Mouse (Mus musculus): ENCODE data around the gene 9230112D13Rik.
A peak's percentile ranks its signal among the peaks of the same experiment; 100 is the strongest.

9230112D13Rik gene

DNA sequence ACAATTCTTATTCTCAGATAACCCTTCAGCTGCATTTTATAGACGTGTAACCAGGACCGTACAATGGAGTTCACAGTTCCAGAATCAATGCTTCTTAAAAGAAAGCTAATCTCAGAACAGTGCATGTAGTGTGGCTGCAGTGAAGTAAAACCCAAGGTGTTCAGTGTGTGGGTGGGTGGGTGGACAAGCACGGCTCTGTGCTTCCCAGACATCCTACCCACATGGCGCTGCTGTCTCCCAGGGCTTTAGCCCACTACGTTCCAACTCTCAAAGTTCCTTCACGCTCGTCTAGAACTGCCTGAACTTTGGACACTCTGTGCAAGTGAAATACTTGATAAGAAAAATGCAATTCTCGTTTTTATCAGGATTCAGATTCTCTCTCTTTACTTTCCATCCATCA lies at the start of gene 9230112D13Rik:
TSS of gene 9230112D13Rik (minus strand) at position 101 of the 400 bp plus-strand sequence.
- no peak for DNase-seq

DNA sequence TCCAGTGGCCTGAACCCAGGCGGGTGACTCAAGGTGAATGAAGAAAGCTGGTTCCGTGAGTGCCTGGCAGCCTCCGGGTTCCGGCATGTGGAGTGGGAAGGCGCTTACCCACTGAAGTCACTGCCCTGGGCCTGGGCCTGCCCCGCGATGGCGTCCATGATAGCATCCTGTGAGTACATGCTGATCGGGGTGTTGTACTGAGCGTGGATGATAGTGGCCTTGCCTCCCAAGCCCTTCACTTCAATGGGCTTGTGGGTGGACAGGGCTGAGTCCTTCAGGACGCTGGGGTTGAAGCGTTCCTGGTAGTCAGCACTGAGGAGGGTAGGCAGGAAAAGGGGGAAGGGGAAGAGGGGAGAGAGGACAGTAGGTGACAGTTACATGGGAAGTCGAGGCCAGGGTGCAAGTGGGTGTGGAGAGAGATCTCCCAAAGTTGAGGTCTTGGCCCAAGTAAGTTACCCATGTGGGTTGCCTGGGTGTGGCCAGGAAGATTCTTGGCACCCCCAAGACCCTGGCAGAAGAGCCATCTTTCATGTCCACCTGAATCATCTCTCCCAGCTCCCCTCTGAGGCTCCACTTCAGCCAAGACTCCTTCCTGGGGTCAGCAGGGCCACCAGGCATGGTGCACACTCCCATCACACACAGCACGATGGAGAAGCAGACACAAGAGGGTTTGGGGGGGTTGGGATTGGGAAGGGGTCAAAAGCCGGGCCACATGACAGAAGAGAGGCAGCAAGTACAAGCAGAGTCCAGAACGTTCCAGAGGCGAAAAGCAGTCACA lies 49.2 kb upstream of the 9230112D13Rik start:
- DNase-seq, result no peak

DNA sequence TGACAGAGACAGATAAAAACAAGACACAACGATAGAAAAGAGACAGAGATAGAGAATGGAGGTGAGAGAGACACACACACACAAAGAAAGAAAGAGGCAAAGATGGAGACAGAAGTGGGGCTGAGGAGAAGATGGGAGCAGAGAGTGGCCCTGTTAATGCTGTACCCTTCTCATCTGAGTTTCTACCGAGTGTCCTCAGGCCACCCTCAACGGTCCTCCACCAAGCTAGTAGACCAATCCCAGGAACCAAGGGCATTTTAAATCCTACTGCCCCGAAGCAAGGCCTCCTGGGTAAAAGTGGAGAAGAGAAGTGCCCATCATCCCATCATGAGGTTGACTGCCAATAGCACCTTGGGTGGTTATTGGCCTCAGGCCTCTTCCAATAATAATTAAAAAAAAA lies 48.3 kb upstream of the 9230112D13Rik start:
- DNase-seq, result no peak

DNA sequence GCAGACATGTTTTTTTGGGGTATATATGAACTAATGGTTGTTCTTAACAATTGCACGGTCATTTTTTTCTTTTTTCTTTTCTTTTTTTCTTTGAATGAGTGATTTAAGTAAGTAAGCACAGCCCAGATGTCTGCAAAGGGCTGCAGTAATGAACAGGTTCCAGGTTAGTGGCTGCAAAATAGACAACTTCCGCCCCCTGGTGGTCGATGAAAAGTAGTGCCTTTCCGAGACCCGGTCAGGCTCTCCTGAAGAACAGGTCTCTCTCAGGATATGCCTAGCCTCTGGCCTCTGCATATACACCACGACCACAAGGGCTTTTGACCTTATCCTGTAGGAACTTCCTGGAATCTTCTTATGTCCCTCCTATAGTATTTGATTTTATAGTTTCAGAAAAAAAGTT lies 47.7 kb upstream of the 9230112D13Rik start:
- DNase-seq, result peak; percentile 66 to 80

DNA sequence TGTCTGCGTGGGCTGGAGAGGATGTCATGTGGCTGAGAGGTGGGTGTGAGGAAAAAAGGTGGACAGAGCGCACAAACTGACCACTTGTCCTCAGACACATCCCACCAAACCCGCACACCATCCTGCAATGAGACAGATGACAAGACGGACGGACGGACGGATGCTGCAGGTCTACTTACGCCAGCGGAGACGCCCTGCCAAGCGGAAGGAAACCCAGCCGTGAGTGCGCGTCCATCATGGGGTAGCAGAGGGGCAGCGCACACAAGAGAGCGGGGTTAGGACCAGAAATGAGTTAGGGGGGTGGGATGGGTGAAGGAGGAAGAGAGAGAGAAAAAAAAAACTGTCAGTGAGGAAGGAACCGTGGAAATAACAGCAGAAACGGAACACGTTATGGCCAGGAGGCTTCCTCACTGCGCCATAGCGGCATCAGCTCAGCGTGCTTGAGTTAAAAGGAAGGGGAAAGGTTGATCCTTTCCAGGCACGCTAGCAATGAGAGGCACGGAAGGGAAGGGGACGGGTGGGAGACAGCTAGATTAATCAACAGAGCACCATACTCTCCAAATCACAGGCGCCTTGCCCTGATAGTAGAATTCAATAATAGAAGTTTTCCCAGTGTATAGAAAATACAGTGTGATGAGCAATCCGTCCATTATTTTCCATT lies 47.1 kb upstream of the 9230112D13Rik start:
- no peak for DNase-seq

DNA sequence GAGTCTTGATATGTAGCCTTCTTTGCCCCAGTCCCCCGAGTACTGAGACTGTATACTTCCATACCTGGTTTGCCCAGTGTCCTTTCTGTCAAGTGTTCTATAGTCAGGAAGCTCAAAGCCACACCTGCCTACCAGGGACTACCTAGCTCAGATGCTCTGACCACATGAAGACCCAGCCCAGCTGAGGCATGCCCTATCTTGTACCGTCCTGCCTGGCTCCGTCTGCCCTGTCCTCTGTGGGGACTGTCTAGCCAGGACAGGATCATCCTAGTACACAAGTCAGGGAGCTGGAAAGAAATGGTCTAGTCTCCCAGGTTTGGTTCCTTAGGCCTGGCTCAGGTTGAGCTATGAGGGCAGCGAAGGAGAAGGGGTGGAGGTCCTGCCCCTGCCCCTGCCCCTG lies 46.0 kb upstream of the 9230112D13Rik start:
- no peak for DNase-seq

DNA sequence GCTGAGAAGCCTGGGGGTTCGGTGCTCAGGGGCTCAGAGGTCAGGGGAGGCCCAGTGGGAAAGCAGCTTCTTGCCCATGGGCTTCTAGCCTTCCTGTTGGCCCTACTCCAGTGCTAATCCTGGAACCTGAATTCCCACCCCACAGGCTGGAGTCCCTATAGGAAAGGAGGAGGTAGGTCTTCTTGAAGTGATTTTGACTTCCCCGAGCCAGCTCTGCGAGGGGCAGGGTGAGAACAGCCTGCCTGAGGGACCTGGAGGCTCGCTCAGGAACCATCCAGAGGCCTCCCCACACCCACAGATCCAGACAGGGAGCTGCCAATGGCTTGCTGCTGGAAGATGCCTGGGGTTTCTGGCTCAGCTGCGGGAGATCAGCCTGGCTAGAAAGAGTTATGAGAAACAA lies 45.1 kb upstream of the 9230112D13Rik start:
- DNase-seq, result no peak

DNA sequence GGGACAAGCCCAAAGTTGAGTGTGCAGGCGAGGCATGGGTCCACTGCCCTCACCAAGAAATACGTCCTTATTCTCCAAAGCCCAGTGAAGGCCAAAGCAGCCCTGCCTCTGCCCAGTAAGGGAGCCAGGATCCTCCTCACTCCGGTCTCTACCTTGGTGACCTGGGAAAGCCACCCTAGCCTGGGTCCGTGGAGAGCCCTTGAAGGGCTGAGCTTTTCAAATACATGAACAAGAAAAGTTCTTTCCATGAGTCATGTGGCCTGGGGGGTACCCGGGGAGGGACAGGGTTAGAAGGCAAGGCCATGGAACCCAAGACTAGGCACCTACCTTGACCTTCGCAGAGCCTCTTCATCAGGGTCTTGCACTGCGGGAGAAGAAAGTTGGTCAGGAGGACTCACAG lies 43.9 kb upstream of the 9230112D13Rik start:
- DNase-seq, result no peak

DNA sequence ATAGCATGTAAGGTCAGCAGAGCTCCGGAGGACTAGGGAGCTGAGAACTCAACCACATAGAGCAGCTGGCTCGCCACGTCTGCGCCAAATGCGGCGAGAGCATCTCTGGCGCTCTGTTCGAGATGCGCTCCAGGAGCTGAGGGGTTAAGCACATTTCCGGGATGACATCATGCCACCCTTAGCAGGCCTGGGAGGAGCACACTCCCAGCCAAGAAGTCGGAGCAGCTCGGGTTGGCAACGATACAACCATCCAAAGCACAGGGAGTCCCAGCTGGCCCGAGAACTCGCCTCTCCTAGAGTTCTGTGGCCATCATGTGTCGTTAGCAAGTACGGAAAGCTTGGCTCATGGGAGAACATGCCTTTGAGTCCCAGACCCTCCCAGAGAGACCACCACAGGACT lies 43.1 kb upstream of the 9230112D13Rik start:
- peak; percentile 68 to 82 for DNase-seq

DNA sequence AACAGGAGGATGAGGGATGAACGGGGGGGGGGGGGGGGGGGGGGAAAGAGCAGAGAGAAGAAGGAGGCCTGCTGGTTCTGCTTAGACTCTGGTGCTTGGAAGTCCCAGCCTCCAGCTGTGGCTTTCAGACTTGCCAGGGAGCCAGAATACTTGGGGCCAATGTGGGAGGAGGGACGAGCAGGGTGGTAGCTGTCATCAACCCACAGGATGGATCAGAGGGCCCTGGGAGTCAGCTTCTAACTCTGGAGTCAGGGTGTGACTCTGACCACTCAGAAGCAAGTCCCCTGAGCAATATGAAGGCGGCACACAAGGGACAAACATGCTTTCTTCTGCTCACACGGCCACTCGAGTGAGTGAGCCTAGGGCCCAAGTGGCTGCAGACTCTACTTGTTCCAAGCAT lies 42.0 kb upstream of the 9230112D13Rik start:
- DNase-seq, result peak; percentile 26 to 69

DNA sequence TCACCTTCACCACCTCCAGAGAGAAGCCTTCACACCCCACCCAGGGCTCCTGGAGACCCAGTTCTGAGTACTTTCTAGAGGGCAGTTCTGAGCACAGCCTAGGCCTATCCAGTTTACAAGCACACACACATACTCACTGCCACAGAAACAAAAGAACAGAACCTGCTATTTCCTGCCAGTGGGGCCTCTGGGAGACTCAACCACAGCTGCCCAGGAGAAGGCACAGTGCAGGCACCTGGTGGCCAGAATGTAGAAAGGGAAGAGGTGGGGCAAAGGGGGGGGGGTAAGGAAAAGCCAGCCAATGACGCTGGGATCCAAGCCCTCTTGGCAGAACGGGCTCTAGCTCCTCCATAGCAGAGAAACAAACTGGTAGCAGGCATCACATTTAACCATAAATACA lies 39.8 kb upstream of the 9230112D13Rik start:
- no peak for DNase-seq

DNA sequence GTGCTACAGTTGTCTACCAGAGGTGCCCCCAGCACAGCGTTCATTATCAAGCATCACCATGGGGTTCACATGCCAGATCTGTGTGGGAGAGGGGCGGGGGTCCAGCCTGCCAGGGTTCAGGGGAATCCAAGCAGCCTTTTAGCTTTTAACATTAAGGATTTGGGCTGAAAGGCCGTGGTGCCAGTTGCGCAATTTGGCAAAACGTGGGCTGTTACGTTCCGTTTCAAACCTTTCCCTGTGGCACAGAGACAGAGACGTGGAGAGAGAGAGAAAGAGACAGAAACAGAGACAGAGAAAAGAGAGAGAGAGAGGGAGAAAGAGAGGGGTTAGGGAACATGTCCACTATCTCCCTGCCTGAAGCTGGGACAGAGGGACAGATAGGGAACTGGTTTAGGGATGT lies 39.0 kb upstream of the 9230112D13Rik start:
- DNase-seq, result no peak

DNA sequence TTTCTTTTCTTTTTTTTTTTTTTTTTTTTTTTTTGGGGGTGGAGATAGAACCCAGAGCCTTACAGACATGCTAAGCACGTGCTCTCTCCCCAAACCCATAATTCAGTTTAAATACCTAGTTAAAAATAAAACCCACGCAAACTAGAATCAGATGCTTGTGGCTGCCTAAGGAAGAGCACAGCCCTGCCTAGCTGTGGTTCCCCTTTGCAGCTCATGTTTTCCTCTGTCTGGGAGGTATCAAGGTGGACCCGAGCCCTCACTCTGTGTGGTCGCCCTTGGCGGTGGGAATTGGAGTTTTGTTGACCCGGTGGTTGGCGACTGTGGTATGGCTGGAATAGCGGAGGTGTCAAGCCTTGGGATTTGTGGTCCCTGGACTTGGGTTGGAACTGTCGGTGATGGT lies 36.3 kb upstream of the 9230112D13Rik start:
- no peak for DNase-seq

DNA sequence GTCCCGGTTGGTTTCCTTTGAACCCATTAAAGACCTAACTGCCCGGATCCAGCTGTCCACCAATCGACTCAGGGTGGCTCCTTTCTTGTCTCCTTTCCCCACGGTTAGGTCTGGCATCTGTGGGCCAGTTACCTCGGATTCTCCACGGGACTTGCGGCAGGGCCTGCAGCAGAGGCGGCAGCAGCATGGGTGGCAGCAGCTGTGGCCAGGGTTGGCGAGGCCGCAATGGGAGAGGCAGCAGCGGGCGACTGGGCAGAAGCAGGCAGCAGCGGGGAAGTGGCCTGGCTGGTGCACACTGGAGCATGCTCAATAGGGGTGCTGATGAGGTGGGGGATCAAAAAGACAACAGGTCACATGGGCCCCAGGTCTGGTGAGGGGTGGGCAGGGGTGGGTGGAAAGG lies 32.6 kb upstream of the 9230112D13Rik start:
- no peak for DNase-seq

DNA sequence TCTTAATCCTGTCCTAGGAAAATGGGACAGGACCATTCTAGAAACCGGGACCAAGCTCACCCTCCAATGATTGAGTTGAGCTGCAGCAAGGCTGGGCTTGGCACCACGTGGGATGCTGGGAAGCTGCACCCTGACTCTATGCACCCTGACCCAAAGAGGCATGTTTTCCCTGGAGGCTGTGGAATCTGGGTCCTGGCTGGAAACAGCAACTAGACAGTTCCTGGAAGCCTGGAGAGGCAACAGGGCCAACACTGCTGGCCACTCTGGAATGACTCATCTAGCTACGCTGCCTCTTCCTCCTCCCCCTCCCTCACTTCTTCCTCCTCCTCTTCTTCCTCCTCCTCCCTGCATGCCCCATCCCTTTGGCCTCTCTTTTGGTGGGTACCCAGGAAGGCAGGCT lies 31.4 kb upstream of the 9230112D13Rik start:
- peak; percentile 19 to 61 for DNase-seq

DNA sequence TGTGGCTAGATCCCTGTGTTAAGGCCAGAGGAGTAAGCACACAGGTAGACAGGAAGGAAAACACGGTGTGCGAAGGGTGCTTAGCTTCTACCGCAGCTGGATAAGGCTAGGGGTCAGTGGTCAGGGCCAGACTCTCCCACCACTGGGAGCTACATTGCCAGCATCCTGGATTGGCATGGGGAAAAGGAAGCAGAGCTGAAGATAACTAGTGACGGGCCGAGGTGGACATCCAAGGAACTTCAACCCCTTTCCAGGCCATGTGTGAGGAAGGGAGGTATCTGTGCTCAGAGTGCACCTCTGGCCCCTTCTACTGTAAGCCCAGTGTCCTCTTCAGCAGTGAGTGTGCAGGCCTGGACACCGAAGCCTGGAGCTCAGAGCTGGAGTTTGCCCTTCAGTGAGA lies 30.9 kb upstream of the 9230112D13Rik start:
- DNase-seq, result no peak

DNA sequence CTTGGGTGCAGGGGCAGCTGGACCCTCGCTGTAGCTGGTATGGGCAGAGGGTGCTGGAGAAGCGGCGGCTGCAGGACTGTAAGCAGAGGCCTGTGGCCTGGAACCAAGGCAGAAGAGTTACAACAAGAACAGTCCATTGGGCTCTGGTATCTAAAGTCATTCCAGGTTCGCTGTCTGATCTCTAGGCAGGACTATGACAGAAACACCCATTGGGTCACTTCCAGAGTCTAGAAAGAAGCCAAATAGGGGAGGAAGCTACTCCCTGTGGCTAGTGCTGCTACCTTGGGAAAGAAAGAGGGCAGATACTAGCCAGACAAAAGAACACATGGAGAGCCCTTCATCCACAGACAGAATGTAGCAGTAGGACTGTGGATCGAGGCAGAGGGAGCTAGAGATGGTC lies 29.6 kb upstream of the 9230112D13Rik start:
- no peak for DNase-seq

DNA sequence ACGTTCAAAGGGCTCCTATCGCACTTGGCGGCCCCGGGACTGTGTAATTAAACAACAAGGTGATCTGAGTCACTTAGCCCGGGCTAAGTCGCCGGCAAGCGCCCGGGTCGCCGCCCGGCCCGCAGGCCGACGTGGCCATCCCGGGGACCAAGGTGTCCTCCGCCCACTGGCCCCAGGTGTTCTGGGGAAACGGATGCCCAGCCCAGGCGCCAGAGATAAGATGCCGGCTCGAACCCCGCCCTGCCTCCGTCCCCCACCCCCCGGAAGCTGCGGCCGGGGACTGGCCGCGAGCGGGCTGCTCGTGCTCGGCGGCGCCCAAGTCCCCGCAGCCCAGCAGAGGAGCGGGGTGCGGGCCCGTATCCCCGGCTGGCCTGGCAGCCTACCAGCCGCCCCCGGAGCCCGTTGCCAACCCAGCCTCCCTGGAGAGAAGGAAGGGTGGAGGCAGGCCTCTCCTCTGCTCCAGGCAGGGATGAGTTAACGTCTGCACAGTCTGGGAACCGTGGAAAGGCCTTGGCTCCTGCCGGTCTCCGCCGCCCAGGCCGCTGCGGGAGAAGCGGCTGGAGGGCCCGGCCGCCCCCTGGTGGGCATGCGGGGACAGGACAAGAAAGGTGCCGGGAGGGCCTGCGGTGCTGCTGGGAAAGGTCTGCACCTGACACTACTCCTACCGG lies 26.5 kb upstream of the 9230112D13Rik start:
- DNase-seq, result peak; percentile 86 to 90

DNA sequence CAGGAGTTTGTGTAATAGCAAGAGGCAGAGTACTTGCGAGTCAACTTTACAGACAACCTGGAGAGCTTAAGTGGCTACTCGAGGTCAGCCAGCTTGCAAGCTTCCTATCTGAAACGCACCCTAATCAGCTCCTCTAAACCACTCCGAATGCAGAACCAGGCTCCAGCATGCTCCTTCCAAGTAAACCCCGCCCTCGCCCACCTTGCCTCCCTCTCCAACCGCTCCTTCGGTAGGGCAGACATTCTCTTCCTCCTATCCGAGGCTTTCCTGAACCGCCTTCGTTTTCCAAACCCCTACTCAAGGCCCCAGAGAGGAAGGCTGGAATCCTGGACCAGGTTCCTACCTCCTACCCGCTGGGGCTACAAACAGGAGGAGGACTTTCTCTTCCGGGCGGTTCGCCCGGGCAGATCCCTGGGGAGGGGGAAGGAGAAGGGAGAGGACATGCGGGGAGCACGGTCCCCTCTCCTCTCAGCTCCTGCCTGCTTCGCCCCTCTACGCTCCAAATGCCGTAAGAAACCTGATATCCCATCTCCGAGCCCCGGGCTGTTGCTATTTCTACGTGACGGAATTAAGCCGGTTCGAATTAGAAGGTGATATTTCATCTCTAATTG lies 25.9 kb upstream of the 9230112D13Rik start:
- DNase-seq, result peak; percentile 68 to 82

DNA sequence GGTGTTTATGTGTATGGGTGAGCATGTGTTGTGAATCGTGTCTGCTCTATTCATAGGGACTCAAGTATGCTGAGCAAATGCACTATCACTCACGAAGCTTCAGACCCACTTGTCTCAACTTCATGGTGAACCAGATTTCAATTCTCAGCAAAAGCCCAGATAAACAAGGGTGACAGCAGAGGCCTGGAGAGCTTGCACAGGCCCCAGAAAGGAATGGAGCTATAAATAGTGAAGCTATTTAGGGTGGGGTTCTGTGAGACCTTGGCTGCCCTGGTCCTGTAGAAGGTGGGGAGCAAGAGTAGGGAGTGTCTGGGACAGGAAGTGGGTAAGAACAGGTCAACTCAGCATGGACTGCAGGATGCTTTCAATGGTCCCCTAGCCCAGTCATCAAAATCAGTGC lies 21.9 kb upstream of the 9230112D13Rik start:
- no peak for DNase-seq

DNA sequence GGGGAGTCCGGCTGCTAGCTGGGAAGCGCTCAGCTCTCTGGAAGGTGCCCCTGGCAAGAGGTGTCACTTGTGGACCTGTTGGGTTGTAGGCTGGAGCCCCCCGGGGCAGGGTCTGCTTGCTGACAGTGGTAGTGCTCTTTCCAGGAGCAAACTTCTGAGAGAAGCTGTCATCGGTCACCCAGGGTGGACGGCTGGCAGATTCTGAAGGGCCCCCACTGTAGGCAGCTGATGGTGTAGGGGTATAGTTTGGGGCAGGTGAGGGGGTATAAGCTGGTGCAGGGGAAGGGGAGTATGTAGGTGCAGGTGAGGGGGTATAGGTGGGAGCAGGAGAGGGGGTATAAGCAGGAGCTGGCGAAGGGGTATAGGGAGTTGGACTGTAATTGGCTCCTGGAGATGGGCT lies 21.4 kb upstream of the 9230112D13Rik start:
- no peak for DNase-seq

DNA sequence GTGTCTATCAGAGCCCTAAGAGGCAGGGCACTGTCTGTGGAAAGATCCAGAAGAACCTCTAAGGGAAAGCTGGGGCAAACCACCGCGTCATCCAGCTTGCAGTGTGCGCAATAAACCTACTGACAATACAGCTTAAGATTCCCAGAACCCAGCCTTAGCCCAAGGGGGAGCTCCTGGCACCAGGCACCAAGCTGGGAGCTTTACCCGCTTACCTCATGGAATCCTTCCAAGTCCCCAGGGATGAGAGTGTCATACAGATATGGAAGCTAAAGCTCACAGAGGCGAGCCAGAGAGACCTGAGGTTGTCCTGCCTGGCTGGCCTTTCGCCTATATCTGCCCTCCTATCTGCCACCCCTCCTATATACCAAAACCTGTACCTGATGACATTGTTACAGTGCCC lies 21.0 kb upstream of the 9230112D13Rik start:
- DNase-seq, result no peak

DNA sequence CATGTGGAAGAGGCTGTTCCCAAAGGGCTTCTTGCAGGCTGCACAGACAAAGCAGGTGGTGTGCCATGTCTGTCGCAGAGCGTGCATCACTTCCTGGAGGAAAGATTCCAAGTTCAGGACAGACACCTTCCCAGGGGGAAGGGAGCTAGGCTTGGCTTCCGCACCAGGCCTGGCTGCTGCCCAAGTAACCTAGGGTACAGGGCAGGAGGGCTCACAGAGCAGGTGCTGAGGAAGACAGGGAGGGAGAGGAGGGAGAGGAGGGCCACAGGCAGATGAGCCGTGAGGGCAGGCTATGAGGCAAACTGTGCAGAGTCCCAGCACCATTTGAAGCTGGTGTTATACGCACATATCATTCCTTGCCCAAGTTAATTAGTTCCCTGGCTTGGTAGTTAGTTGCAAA lies 19.3 kb upstream of the 9230112D13Rik start:
- DNase-seq, result no peak

Data from lung, postnatal 4 days (tissue).